Mouse (Mus musculus) hindbrain, embryonic 12.5 days (tissue): Measurements from ENCODE around the gene Bcl7a. TPM values are rescaled to one million over a fixed set of nuclear protein-coding genes. Genes with fewer than 3 reads are reported as not detected.

Experiments
- ATAC-seq: fragments of 200-750 bp; cut with Nextera tagmentation; 2 replicates; pipeline ENCODE4 v1.8.0; 2017; ENCODE audit warnings: moderate TSS enrichment; ENCODE audit not compliant: low FRiP score
- H3K27ac ChIP-seq: fragments of 300-500 bp; sonication (generic); 2 replicates; pipeline ENCODE4 v1.5.1; 2016; ENCODE audit warnings: mild to moderate bottlenecking
- H3K27me3 ChIP-seq: fragments of 300-500 bp; sonication (generic); 2 replicates; pipeline ENCODE4 v1.6.1; 2016; ENCODE audit warnings: mild to moderate bottlenecking
- H3K36me3 ChIP-seq: fragments of 300-500 bp; sonication (generic); 2 replicates; pipeline ENCODE4 v1.6.1; 2016; ENCODE audit warnings: mild to moderate bottlenecking
- H3K4me1 ChIP-seq: fragments of 300-500 bp; sonication (generic); 2 replicates; pipeline ENCODE4 v1.6.1; 2016
- H3K4me2 ChIP-seq: fragments of 300-500 bp; sonication (generic); replicated peaks from 2 replicates; pipeline ENCODE4 v1.6.1; 2016; ENCODE audit warnings: mild to moderate bottlenecking
- H3K4me3 ChIP-seq: fragments of 300-500 bp; sonication (generic); 2 replicates; pipeline ENCODE4 v1.5.1; 2016; ENCODE audit warnings: mild to moderate bottlenecking
- H3K9ac ChIP-seq: fragments of 300-500 bp; sonication (generic); 2 replicates; pipeline ENCODE4 v1.6.1; 2016; ENCODE audit warnings: mild to moderate bottlenecking, moderate library complexity
- H3K9me3 ChIP-seq: fragments of 300-500 bp; sonication (generic); replicated peaks from 2 replicates; pipeline ENCODE4 v1.6.1; 2016; ENCODE audit warnings: mild to moderate bottlenecking
- WGBS: fragments of 180-500 bp; shearing (Covaris S2); methylation state at CpG from one replicate; pipeline ENCODE4 v1.1.7; 2016; 5-methylcytosine and 5-hydroxymethylcytosine counted together
- polyA plus RNA-seq: library from polyadenylated mRNA; unstranded; fragments of >200 nt; fragmentation: Nextera tagmentation; extraction: Ambion mirVana; gene quantifications from 2 replicates; pipeline ENCODE4 v1.2.1, GENCODE M21; 2016

Bcl7a gene
- polyA plus RNA-seq, 1 experiment from 2014 or later = 56.6 TPM

DNA sequence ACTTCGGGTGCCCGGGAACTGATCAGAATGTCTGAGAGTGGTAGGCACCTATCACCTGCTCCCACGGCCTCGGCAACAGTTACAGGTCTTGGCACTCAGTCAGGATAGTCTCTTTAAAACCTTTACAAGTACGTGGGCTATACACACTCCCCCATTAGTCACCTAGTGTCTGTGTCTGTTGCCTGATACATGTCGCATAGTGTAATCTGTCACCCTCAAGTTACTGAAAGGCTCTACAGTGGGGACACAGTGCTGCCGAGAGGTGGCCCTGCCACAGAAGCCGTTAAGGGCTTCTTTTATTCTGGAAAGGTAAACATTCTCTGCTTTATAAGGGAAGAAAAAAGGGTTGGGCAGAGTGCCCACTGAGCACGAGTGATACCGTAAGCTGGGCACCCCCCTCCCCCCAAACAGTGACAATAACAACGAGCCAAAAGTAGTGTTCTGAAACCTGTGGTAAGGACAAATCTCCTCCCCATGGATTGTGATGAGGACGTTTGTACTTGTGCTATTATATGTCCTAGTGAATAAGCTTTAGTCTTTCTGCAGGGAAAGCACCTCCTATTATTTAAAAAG is 30.5 kb upstream of the Bcl7a start:
- no peaks in the 10 kb centered on the region for H3K9me3 ChIP-seq
- no peaks in the 10 kb centered on the region for H3K36me3 ChIP-seq
- no peak for ATAC-seq
- H3K27ac ChIP-seq = no peak overlapping the region
- no peak overlapping the region for H3K4me2 ChIP-seq
- 66% methylated on average over 12 of the region's 12 CpGs for WGBS
- no peak overlapping the region for H3K9ac ChIP-seq
- no peaks in the 10 kb centered on the region for H3K27me3 ChIP-seq
- H3K4me1 ChIP-seq = peaks cover 28% of the 10 kb centered on the region
- no peak overlapping the region for H3K4me3 ChIP-seq

- no peaks in the 10 kb centered on the region for H3K27me3 ChIP-seq
- ATAC-seq = no peak
- no peak overlapping the region for H3K4me3 ChIP-seq
- no peaks in the 10 kb centered on the region for H3K9me3 ChIP-seq
- peaks cover 30% of the 10 kb centered on the region for H3K4me1 ChIP-seq
- no peaks in the 10 kb centered on the region for H3K36me3 ChIP-seq
- H3K9ac ChIP-seq = no peak overlapping the region
- no peak overlapping the region for H3K4me2 ChIP-seq
- no peak overlapping the region for H3K27ac ChIP-seq
- 57% methylated on average over 11 of the region's 11 CpGs for WGBS
These were observed 29.7 kb upstream of the Bcl7a start for GRCm38 (mm10) chr5:123313851-123314380.

- no peaks in the 10 kb centered on the region for H3K36me3 ChIP-seq
- no peak for ATAC-seq
- no peak overlapping the region for H3K9ac ChIP-seq
- H3K27ac ChIP-seq = 0 out of 2 replicates have a peak overlapping the region, but pooled peaks have one; percentile 40
- H3K4me2 ChIP-seq = no peak overlapping the region
- peaks cover 25% of the 10 kb centered on the region for H3K4me1 ChIP-seq
- 29% methylated on average over 9 of the region's 10 CpGs for WGBS
- H3K9me3 ChIP-seq = no peaks in the 10 kb centered on the region
- no peak overlapping the region for H3K4me3 ChIP-seq
- no peaks in the 10 kb centered on the region for H3K27me3 ChIP-seq
These were observed 28.3 kb upstream of the Bcl7a start for GRCm38 (mm10) chr5:123315219-123315866.

GRCm38 (mm10) chr5:123317992-123318391 is 25.6 kb upstream of the Bcl7a start:
- Histone ChIP-seq H3K27ac (peak overlapping the region; percentile 17; the same call in 1 of the 2 replicates), H3K4me3 (no peak overlapping the region), H3K4me2 (peak overlapping the region; percentile 15; the same call in 1 of the 2 replicates), H3K4me1 (peaks cover 25% of the 10 kb centered on the region), H3K36me3 (no peaks in the 10 kb centered on the region), H3K9me3 (no peaks in the 10 kb centered on the region), H3K27me3 (no peaks in the 10 kb centered on the region), H3K9ac (no peak overlapping the region)
- ATAC-seq = no peak
- 24% methylated on average over 6 of the region's 6 CpGs for WGBS

GRCm38 (mm10) chr5:123320136-123320535 is 23.5 kb upstream of the Bcl7a start:
- H3K36me3 ChIP-seq = no peaks in the 10 kb centered on the region
- no peak overlapping the region for H3K27ac ChIP-seq
- no peak overlapping the region for H3K4me3 ChIP-seq
- H3K9me3 ChIP-seq = no peaks in the 10 kb centered on the region
- no peak overlapping the region for H3K4me2 ChIP-seq
- no peak for ATAC-seq
- peaks cover 24% of the 10 kb centered on the region for H3K4me1 ChIP-seq
- WGBS = 95% methylated on average over 3 of the region's 3 CpGs
- H3K27me3 ChIP-seq = no peaks in the 10 kb centered on the region; the same call in 1 of the 2 replicates
- no peak overlapping the region for H3K9ac ChIP-seq

DNA sequence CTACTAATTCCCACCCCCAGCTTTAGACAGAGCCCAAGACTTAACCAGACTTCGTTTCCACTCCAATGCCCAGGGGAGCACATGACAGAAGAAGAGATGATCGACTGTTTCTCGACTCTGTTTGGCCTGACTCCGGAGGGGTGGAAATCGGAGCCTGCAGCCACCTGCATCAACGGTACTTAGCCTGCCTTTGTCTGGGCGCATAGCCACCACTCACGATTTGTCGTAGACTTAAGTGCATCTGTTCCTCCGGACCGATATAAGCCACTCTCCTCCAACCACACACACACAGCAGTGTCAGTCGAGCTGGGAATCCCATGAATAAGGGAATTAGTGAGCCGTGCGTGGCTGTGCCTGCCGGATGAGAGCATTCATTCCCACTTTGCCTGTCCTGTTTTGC is 19.4 kb upstream of the Bcl7a start:
- Histone ChIP-seq H3K4me2 (peak overlapping the region; percentile 28), H3K27ac (0 out of 2 replicates have a peak overlapping the region, but pooled peaks have one; percentile 12), H3K27me3 (no peaks in the 10 kb centered on the region; the same call in 1 of the 2 replicates), H3K36me3 (no peaks in the 10 kb centered on the region), H3K9me3 (no peaks in the 10 kb centered on the region), H3K4me3 (no peak overlapping the region), H3K9ac (peak overlapping the region; percentile 15; the same call in 1 of the 2 replicates), H3K4me1 (peaks cover 15% of the 10 kb centered on the region)
- 14% methylated on average over 15 of the region's 15 CpGs for WGBS
- 0 out of 2 replicates have a peak, but pooled peaks have one; percentile 26 for ATAC-seq

DNA sequence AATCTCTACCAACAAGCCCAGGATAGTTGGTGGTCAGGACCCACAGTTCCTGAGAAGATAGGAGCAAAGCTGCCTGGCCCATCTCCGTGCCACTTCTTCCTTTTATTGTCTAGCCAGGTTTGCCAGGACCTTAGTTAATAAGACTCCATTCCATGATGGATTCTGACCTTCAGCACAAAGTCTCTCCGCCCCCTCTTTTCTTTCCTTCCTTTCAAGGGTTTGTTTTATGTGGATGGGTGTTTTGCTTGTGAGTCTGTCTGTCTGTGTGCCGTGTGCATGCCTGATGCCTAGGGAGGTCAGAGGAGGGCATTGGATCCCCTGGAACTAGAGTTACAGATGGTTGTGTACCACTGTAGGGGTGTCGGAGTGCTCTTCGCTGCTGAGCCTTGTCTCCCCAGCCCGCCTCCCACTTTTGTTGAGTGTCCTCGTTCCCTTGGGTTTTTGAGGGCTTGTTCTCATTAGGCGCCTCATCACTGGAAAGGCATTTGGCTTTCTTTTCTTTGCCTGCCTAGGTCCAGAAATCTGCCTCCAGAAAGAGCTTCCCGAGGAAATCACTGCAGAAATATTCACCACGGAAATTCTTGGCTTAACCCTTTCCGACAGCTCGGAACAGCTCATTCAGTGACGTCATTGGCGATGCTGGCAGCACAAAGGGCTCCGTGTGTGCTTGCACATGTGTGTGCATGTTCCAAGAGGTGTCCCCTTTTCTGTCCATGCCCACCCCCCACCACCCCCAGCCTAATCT is 17.5 kb upstream of the Bcl7a start:
- Histone ChIP-seq H3K36me3 (no peaks in the 10 kb centered on the region), H3K9ac (no peak overlapping the region), H3K27ac (no peak overlapping the region), H3K27me3 (no peaks in the 10 kb centered on the region; the same call in 1 of the 2 replicates), H3K4me1 (peaks cover 15% of the 10 kb centered on the region), H3K9me3 (no peaks in the 10 kb centered on the region), H3K4me3 (no peak overlapping the region), H3K4me2 (no peak overlapping the region)
- ATAC-seq = no peak
- 58% methylated on average over 15 of the region's 15 CpGs for WGBS

GRCm38 (mm10) chr5:123326751-123327148 is 16.9 kb upstream of the Bcl7a start:
- Histone ChIP-seq H3K9me3 (no peaks in the 10 kb centered on the region), H3K4me2 (no peak overlapping the region), H3K4me1 (peaks cover 15% of the 10 kb centered on the region), H3K27me3 (no peaks in the 10 kb centered on the region; the same call in 1 of the 2 replicates), H3K36me3 (no peaks in the 10 kb centered on the region), H3K4me3 (no peak overlapping the region), H3K27ac (no peak overlapping the region), H3K9ac (no peak overlapping the region)
- ATAC-seq = no peak
- 68% methylated on average over 9 of the region's 9 CpGs for WGBS

DNA sequence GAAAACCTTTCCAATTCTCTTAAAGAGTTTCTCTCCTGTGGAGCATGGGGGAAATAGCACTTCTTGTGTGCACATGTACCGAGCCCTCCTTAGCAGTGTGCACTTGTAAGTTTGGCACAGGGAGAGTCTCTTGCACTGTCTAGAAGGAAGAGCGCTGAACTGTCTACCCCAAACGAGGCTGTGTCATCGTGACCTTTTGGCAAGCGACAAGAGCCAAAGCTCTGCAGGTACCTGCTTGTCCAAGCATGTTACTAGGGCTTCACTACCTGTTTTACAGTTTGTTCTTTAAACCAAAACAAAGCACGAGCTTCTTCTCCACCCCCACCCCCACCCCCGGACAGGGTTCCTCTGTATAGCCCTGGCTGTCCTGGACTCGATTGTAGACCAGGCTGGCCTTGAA is 15.9 kb upstream of the Bcl7a start:
- Histone ChIP-seq H3K36me3 (no peaks in the 10 kb centered on the region), H3K4me3 (no peak overlapping the region), H3K9me3 (no peaks in the 10 kb centered on the region), H3K4me2 (no peak overlapping the region), H3K9ac (no peak overlapping the region), H3K27ac (no peak overlapping the region), H3K4me1 (peaks cover 15% of the 10 kb centered on the region), H3K27me3 (no peaks in the 10 kb centered on the region; the same call in 1 of the 2 replicates)
- ATAC-seq = no peak
- 90% methylated on average over 8 of the region's 8 CpGs for WGBS

GRCm38 (mm10) chr5:123333566-123333965 is 10.1 kb upstream of the Bcl7a start:
- Histone ChIP-seq H3K36me3 (no peaks in the 10 kb centered on the region), H3K4me3 (no peak overlapping the region), H3K27ac (no peak overlapping the region), H3K9me3 (no peaks in the 10 kb centered on the region), H3K4me1 (peaks cover 9% of the 10 kb centered on the region), H3K9ac (no peak overlapping the region), H3K27me3 (no peaks in the 10 kb centered on the region), H3K4me2 (no peak overlapping the region)
- 77% methylated on average over 6 of the region's 6 CpGs for WGBS
- ATAC-seq = no peak

GRCm38 (mm10) chr5:123336205-123336961 is 7.3 kb upstream of the Bcl7a start:
- no peaks in the 10 kb centered on the region for H3K36me3 ChIP-seq
- no peak overlapping the region for H3K9ac ChIP-seq
- no peak for ATAC-seq
- H3K4me2 ChIP-seq = no peak overlapping the region
- H3K4me1 ChIP-seq = peaks cover 9% of the 10 kb centered on the region
- H3K4me3 ChIP-seq = no peak overlapping the region
- H3K27ac ChIP-seq = no peak overlapping the region; the same call in 1 of the 2 replicates
- no peaks in the 10 kb centered on the region for H3K9me3 ChIP-seq
- H3K27me3 ChIP-seq = no peaks in the 10 kb centered on the region
- 42% methylated on average over 4 of the region's 4 CpGs for WGBS

DNA sequence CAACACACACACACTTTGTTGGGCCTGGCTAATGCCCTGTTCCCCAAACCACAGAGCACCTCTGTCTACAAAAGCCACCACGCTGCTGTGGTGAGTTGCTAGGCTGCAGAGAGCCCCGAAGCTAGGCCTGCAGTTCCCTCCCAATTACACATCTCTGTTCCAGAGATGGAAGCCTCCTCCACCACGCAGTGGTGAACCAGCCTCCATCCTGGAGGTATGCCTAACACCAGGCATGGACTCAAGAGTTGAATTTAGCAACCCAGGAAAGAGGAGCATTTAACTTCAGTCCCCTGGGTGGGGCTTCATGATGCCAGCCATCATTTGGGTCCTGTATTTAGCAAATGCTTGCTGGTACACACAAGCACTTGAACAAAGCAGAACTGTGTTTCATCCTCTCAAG is 5.2 kb upstream of the Bcl7a start:
- H3K4me1 ChIP-seq = peaks cover 11% of the 10 kb centered on the region
- WGBS = 70% methylated on average over 3 of the region's 3 CpGs
- no peak overlapping the region for H3K4me3 ChIP-seq
- no peak overlapping the region for H3K9ac ChIP-seq
- H3K27me3 ChIP-seq = no peaks in the 10 kb centered on the region
- no peak overlapping the region for H3K4me2 ChIP-seq
- H3K9me3 ChIP-seq = no peaks in the 10 kb centered on the region
- no peak for ATAC-seq
- H3K27ac ChIP-seq = no peak overlapping the region
- H3K36me3 ChIP-seq = no peaks in the 10 kb centered on the region
